Mouse (Mus musculus) heart, embryonic 14.5 days (tissue): ENCODE measurements around the gene Bicral. TPM values are rescaled to one million over a fixed set of nuclear protein-coding genes. Genes with fewer than 3 reads are reported as not detected.
"Not testable (repeated sequence)": the region's sequence is repeated elsewhere in the genome, so short reads cannot be mapped to it uniquely, and the experiment has no call there.

ENCODE experiments used
- ATAC-seq: fragments of 200-750 bp; cut with Nextera tagmentation; 2 replicates; pipeline ENCODE4 v1.8.0; 2017; ENCODE audit warnings: low read depth, moderate TSS enrichment; ENCODE audit not compliant: insufficient number of reproducible peaks, insufficient read depth, low FRiP score
- H3K27ac ChIP-seq, 2 experiments: fragments of 200-500 bp in 1 of 2; fragments of 300-500 bp in 1 of 2; sonication (generic) in 1 of 2; replicated peaks in 1 of 2; 2 replicates each; pipeline ENCODE4 v1.5.1; 2012 to 2014; ENCODE audit warnings: low read depth in 2 of 2, low read length in 2 of 2, control low read depth in 1 of 2, mild to moderate bottlenecking in 1 of 2, mixed read lengths in 1 of 2; ENCODE audit not compliant: control insufficient read depth in 1 of 2, insufficient read depth in 1 of 2
- H3K27me3 ChIP-seq: fragments of 300-500 bp; sonication (generic); 2 replicates; pipeline ENCODE4 v1.6.1; 2014; ENCODE audit warnings: mild to moderate bottlenecking, low read length, control low read depth; ENCODE audit not compliant: control insufficient read depth, insufficient read depth
- H3K36me3 ChIP-seq: fragments of 300-500 bp; sonication (generic); 2 replicates; pipeline ENCODE4 v1.6.1; 2014; ENCODE audit warnings: mild to moderate bottlenecking, control low read depth, low read length, mixed read lengths; ENCODE audit not compliant: control insufficient read depth, insufficient read depth
- H3K4me1 ChIP-seq, 2 experiments: fragments of 200-500 bp in 1 of 2; fragments of 300-500 bp in 1 of 2; sonication (generic) in 1 of 2; 2 replicates each; pipeline ENCODE4 v1.6.1; 2012 to 2014; ENCODE audit warnings: low read length in 2 of 2, control low read depth in 1 of 2, mixed read lengths in 1 of 2; ENCODE audit not compliant: control insufficient read depth in 2 of 2, insufficient read depth in 2 of 2
- H3K4me2 ChIP-seq: fragments of 300-500 bp; sonication (generic); 2 replicates; pipeline ENCODE4 v1.6.1; 2014; ENCODE audit warnings: mild to moderate bottlenecking, low read length
- H3K4me3 ChIP-seq, 2 experiments: fragments of 200-500 bp in 1 of 2; fragments of 300-500 bp in 1 of 2; sonication (generic) in 1 of 2; 2 replicates each; pipeline ENCODE4 v1.5.1; 2012 to 2014; ENCODE audit warnings: low read length in 2 of 2, mild to moderate bottlenecking in 2 of 2, control low read depth in 1 of 2, low read depth in 1 of 2, moderate library complexity in 1 of 2; ENCODE audit not compliant: control insufficient read depth in 1 of 2, insufficient read depth in 1 of 2
- H3K9ac ChIP-seq: fragments of 300-500 bp; sonication (generic); 2 replicates; pipeline ENCODE4 v1.6.1; 2014; ENCODE audit warnings: mild to moderate bottlenecking, low read length
- H3K9me3 ChIP-seq: fragments of 300-500 bp; sonication (generic); 2 replicates; pipeline ENCODE4 v1.6.1; 2016; ENCODE audit warnings: low read length, control low read depth; ENCODE audit not compliant: control insufficient read depth
- WGBS: fragments of 180-500 bp; shearing (Covaris S2); extraction: QIAGEN DNeasy Blood & Tissue Kit; methylation state at CpG from one replicate; pipeline ENCODE4 v1.1.7; 2014; 5-methylcytosine and 5-hydroxymethylcytosine counted together
- polyA plus RNA-seq: library from polyadenylated mRNA; unstranded; fragments of >200 nt; fragmentation: Nextera tagmentation; extraction: Ambion mirVana; gene quantifications from 2 replicates; pipeline ENCODE4 v1.2.1, GENCODE M21; 2014

Gene Bicral
- polyA plus RNA-seq, 1 experiment from 2014 or later: 6.4 TPM

GRCm38 (mm10) chr17:46792963-46793362 is 65.3 kb downstream of the Bicral start:
- 69% methylated on average over 2 of the region's 2 CpGs for WGBS
- Histone ChIP-seq H3K27ac (no peak overlapping the region), H3K9ac (no peak overlapping the region), H3K27me3 (no peaks in the 10 kb centered on the region), H3K36me3 (no peaks in the 10 kb centered on the region), H3K4me1 (0 out of 4 replicates have a peak, but pooled peaks cover 0 to 2% of the 10 kb centered on the region in 2 experiments), H3K4me3 (no peak overlapping the region), H3K4me2 (no peak overlapping the region), H3K9me3 (peaks cover 5% of the 10 kb centered on the region; the same call in 1 of the 2 replicates)
- ATAC-seq: no peak

GRCm38 (mm10) chr17:46787974-46788373 is 70.3 kb downstream of the Bicral start:
- not testable (repeated sequence) for H3K4me1 ChIP-seq, H3K27me3 ChIP-seq, ATAC-seq, H3K36me3 ChIP-seq, H3K4me2 ChIP-seq, H3K9ac ChIP-seq, H3K9me3 ChIP-seq, H3K27ac ChIP-seq, H3K4me3 ChIP-seq
- WGBS: 64% methylated on average over 2 of the region's 2 CpGs

- Histone ChIP-seq H3K27me3 (no peaks in the 10 kb centered on the region), H3K9ac (no peak overlapping the region), H3K36me3 (no peaks in the 10 kb centered on the region), H3K27ac (no peak overlapping the region), H3K9me3 (no peaks in the 10 kb centered on the region), H3K4me2 (no peak overlapping the region), H3K4me3 (no peak overlapping the region), H3K4me1 (no peaks in the 10 kb centered on the region)
- WGBS: 73% methylated on average over 5 of the region's 5 CpGs
- no peak for ATAC-seq
These were observed 71.3 kb downstream of the Bicral start for GRCm38 (mm10) chr17:46786952-46787351.

GRCm38 (mm10) chr17:46783222-46783565 is 75.1 kb downstream of the Bicral start:
- Histone ChIP-seq H3K27ac (peak overlapping the region in 1 of 2 experiments; percentile 85; a peak in 1 of 4 replicates), H3K27me3 (no peaks in the 10 kb centered on the region), H3K4me2 (peak overlapping the region; percentile 71), H3K4me1 (peaks cover 0 to 6% of the 10 kb centered on the region in 2 experiments; a peak in 2 of 4 replicates), H3K9me3 (no peaks in the 10 kb centered on the region), H3K9ac (no peak overlapping the region; the same call in 1 of the 2 replicates), H3K36me3 (peaks cover 30% of the 10 kb centered on the region), H3K4me3 (peak overlapping the region in 1 of 2 experiments; percentile 65; a peak in 2 of 4 replicates)
- no peak for ATAC-seq
- WGBS: 78% methylated on average over 2 of the region's 2 CpGs

- Histone ChIP-seq H3K27me3 (no peaks in the 10 kb centered on the region), H3K4me2 (peak within 1 kb of the TSS; percentile 71), H3K4me3 (peak within 1 kb of the TSS; percentile 65 to 95), H3K36me3 (peaks cover 36% of the 10 kb centered on the region), H3K9ac (peak within 1 kb of the TSS; percentile 86), H3K4me1 (peaks cover 0 to 6% of the 10 kb centered on the region in 2 experiments; a peak in 2 of 4 replicates), H3K9me3 (no peaks in the 10 kb centered on the region), H3K27ac (peak within 1 kb of the TSS; percentile 85 to 92)
- ATAC-seq: peak; percentile 89
- under 1% methylated on average over 44 of the region's 44 CpGs for WGBS
These were observed 75.7 kb downstream of the Bicral start, which contains the start of gene Rpl7l1 for GRCm38 (mm10) chr17:46782341-46783221. Gene Rpl7l1, minus strand, starts transcription at chr17:46782672.

GRCm38 (mm10) chr17:46781876-46782275 is 76.4 kb downstream of the Bicral start:
- peak overlapping the region; percentile 65 to 95 for H3K4me3 ChIP-seq
- peaks cover 0 to 6% of the 10 kb centered on the region in 2 experiments; a peak in 2 of 4 replicates for H3K4me1 ChIP-seq
- H3K9ac ChIP-seq: peak overlapping the region; percentile 86
- H3K27me3 ChIP-seq: no peaks in the 10 kb centered on the region
- peaks cover 43% of the 10 kb centered on the region for H3K36me3 ChIP-seq
- peak overlapping the region; percentile 71 for H3K4me2 ChIP-seq
- 2% methylated on average over 11 of the region's 11 CpGs for whole genome bisulfite sequencing
- peak overlapping the region; percentile 85 to 92 for H3K27ac ChIP-seq
- no peak for ATAC-seq
- H3K9me3 ChIP-seq: no peaks in the 10 kb centered on the region

DNA sequence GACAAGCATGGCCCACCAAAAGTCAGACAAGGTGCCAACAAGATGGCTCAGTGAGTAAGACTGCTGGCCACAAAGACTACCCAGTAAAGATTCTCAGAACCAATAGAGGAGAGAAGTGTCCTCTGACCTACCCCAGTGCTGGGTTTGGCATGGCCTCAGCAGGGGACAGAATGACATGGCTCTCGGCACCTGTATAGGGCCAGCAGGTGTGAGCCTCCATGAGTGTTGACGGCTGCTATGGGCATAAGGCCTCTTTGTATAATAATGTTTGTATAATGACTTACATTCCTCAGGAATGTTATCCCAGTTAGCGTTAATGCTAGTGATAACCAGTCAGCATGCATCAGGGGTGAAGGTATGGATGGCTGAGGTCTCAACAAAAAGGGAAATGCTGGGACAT is 82.2 kb downstream of the Bicral start:
- 69% methylated on average over 3 of the region's 3 CpGs for WGBS
- no peak overlapping the region for H3K4me3 ChIP-seq
- H3K27me3 ChIP-seq: no peaks in the 10 kb centered on the region
- peaks cover 67% of the 10 kb centered on the region for H3K36me3 ChIP-seq
- no peak for ATAC-seq
- H3K27ac ChIP-seq: no peak overlapping the region
- no peak overlapping the region for H3K9ac ChIP-seq
- H3K9me3 ChIP-seq: no peaks in the 10 kb centered on the region
- H3K4me2 ChIP-seq: no peak overlapping the region
- H3K4me1 ChIP-seq: peaks cover 3 to 16% of the 10 kb centered on the region in 2 experiments
